Mouse (Mus musculus) G1E (cell line): ENCODE data around the gene Hoxb7.

Source experiments
- CTCF ChIP-seq: IDR thresholded peaks from 2 replicates; pipeline ENCODE4 v1.5.1; 2012; ENCODE audit warnings: low read depth, low read length, inconsistent platforms, mixed read lengths
- GATA2 ChIP-seq: IDR thresholded peaks from 2 replicates; pipeline ENCODE4 v1.6.1; 2012; ENCODE audit warnings: low read depth, low read length, inconsistent platforms, borderline replicate concordance
- POLR2AphosphoS5 ChIP-seq: IDR thresholded peaks from 2 replicates; pipeline ENCODE4 v1.6.1; 2012; ENCODE audit warnings: low read depth, low read length, inconsistent platforms; ENCODE audit not compliant: insufficient replicate concordance

DNA sequence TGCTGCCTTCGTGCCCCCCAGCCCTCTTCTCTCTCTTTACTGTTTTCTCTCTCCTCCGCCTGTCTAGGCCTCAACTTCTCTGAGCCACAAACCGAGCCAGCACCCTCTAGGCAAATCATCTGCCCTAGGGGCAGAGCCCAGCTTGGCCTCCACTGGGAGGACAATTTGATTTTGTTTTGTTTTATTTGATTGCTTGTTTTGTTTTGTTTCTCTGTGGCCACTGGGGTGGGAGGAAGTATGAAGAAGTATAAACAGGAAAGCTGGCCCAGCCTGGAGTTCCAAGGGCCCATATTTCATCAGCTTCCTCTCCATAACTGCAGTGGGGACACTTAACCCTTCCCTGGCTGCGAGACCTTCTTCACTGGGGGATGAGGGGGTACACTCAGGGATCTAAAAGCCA is 22.9 kb downstream of the Hoxb7 start:
- no peak for TF ChIP-seq CTCF
- no peak for TF ChIP-seq POLR2AphosphoS5
- no peak for TF ChIP-seq GATA2
